Mouse (Mus musculus): Measurements from ENCODE around the gene Ccdc120.

- TF ChIP-seq POLR2A (IDR thresholded peaks at IDR 0.05; ENCODE audit: extremely low read depth, insufficient read depth, low read length): no peak
- no peak for TF ChIP-seq CTCF (IDR thresholded peaks at IDR 0.05; ENCODE audit: extremely low read depth, insufficient read depth, low read length)
Observed at GRCm38 (mm10) chrX:7765281-7765670, 14.6 kb upstream of the Ccdc120 start.

Measured in cortical plate, adult 2 months (tissue).